Comparison of ENCODE assay signal across 19 mouse cellular contexts in the genomic region with DNA sequence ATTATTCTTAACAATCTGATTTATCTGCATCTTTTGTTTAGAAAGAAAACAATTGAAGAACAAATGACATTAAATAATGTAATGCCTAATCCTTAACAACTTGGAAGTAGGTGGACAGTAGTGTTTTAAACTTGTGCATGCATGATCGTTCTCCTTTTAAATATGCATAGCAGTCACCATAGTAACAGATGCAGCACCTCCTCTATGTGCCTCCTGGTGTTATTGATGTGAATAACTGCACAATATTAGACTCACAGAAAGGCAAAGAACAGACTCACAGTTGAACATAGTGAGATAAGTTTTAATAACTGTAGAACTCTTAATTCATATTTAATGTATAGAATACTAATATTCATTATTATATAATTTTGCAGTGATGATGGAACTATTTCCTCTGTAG. TPM values are rescaled to one million over a fixed set of nuclear protein-coding genes. Genes with fewer than 3 reads are reported as not detected.
DNase-seq lines count a peak whose midpoint lies in the region; ATAC-seq and TF ChIP-seq lines count a peak whose summit lies in the region.
"Had no signal": no experiment of that assay in that cellular context is flagged by ENCODE, and none has a peak within 500 bp of the region (broad histone marks: within the 10 kb centered on the region; RNA-seq: fewer than 3 reads in every experiment).

No protein-coding gene starts in this region.

- no peak overlapping the region for H3K9ac ChIP-seq in intestine, postnatal 0 days (ENCODE audit: low read depth, low read length)
- H3K9ac ChIP-seq in intestine, embryonic 15.5 days: no peak overlapping the region
- no peak overlapping the region for H3K9ac ChIP-seq in forebrain, embryonic 15.5 days (replicated peaks)
- no peak overlapping the region for H3K9ac ChIP-seq in hindbrain, embryonic 15.5 days
- H3K9ac ChIP-seq in midbrain, embryonic 16.5 days (ENCODE audit: low read depth, low read length): no peak overlapping the region

- DNase-seq in cerebellum, postnatal 4 days (ENCODE audit: low spot score in 2 of 2): no peak
- DNase-seq in c-Kit-positive CD71-positive TER-119-positive erythroid progenitor cells, embryonic 14.5 days (ENCODE audit: low spot score): no peak
- DNase-seq: cerebellum, adult 9-10 months; heart, postnatal 10 days; kidney, adult 8-10 months; kidney, postnatal 25 days; lung, adult 2 months; lung, postnatal 36 days; right cerebral cortex, adult 18-20 months; thymus, postnatal 36 days had no signal

- H3K4me1 ChIP-seq in intestine, postnatal 0 days (replicated peaks; ENCODE audit: control insufficient read depth, insufficient read depth, low read length): no peaks in the 10 kb centered on the region
- H3K4me1 ChIP-seq in intestine, embryonic 15.5 days (replicated peaks): no peaks in the 10 kb centered on the region
- H3K4me1 ChIP-seq in forebrain, embryonic 15.5 days: peaks cover 5% of the 10 kb centered on the region
- no peaks in the 10 kb centered on the region for H3K4me1 ChIP-seq in hindbrain, embryonic 15.5 days (replicated peaks)
- H3K4me1 ChIP-seq in midbrain, embryonic 16.5 days (ENCODE audit: control insufficient read depth, insufficient read depth, low read length): no peaks in the 10 kb centered on the region

- H3K4me3 ChIP-seq in intestine, postnatal 0 days (ENCODE audit: low read depth, low read length): no peak overlapping the region
- H3K4me3 ChIP-seq in intestine, embryonic 15.5 days (replicated peaks): no peak overlapping the region
- no peak overlapping the region for H3K4me3 ChIP-seq in forebrain, embryonic 15.5 days
- no peak overlapping the region for H3K4me3 ChIP-seq in hindbrain, embryonic 15.5 days
- no peak overlapping the region for H3K4me3 ChIP-seq in midbrain, embryonic 16.5 days (ENCODE audit: low read depth, low read length)
- H3K4me3 ChIP-seq: limb, embryonic 10.5 days had no signal

- H3K4me2 ChIP-seq in intestine, postnatal 0 days (replicated peaks; ENCODE audit: low read depth): no peak overlapping the region
- no peak overlapping the region for H3K4me2 ChIP-seq in intestine, embryonic 15.5 days (replicated peaks)
- no peak overlapping the region for H3K4me2 ChIP-seq in forebrain, embryonic 15.5 days (replicated peaks)
- no peak overlapping the region for H3K4me2 ChIP-seq in hindbrain, embryonic 15.5 days
- H3K4me2 ChIP-seq in midbrain, embryonic 16.5 days (ENCODE audit: low read length): no peak overlapping the region
- H3K4me2 ChIP-seq: heart, embryonic 11.5 days; liver, embryonic 11.5 days had no signal

- H3K27ac ChIP-seq in intestine, postnatal 0 days (ENCODE audit: low read depth, low read length): no peak overlapping the region
- H3K27ac ChIP-seq in intestine, embryonic 15.5 days: no peak overlapping the region
- no peak overlapping the region for H3K27ac ChIP-seq in forebrain, embryonic 15.5 days (replicated peaks)
- H3K27ac ChIP-seq in hindbrain, embryonic 15.5 days (replicated peaks): no peak overlapping the region
- H3K27ac ChIP-seq in midbrain, embryonic 16.5 days (ENCODE audit: low read length): no peak overlapping the region
- H3K27ac ChIP-seq: limb, embryonic 10.5 days had no signal

- no peaks in the 10 kb centered on the region for H3K27me3 ChIP-seq in intestine, postnatal 0 days (replicated peaks; ENCODE audit: control insufficient read depth, insufficient read depth, low read length)
- H3K27me3 ChIP-seq in intestine, embryonic 15.5 days (replicated peaks): no peaks in the 10 kb centered on the region
- H3K27me3 ChIP-seq in forebrain, embryonic 15.5 days: no peaks in the 10 kb centered on the region
- H3K27me3 ChIP-seq in hindbrain, embryonic 15.5 days: no peaks in the 10 kb centered on the region
- no peaks in the 10 kb centered on the region for H3K27me3 ChIP-seq in midbrain, embryonic 16.5 days (ENCODE audit: control insufficient read depth, insufficient read depth, low read depth, low read length)
- H3K27me3 ChIP-seq: CH12.LX had no signal

- no peaks in the 10 kb centered on the region for H3K9me3 ChIP-seq in intestine, postnatal 0 days (ENCODE audit: control insufficient read depth)
- H3K9me3 ChIP-seq in intestine, embryonic 15.5 days: no peaks in the 10 kb centered on the region
- H3K9me3 ChIP-seq in forebrain, embryonic 15.5 days: no peaks in the 10 kb centered on the region
- no peaks in the 10 kb centered on the region for H3K9me3 ChIP-seq in hindbrain, embryonic 15.5 days
- no peaks in the 10 kb centered on the region for H3K9me3 ChIP-seq in midbrain, embryonic 16.5 days (replicated peaks; ENCODE audit: control insufficient read depth, low read length, poor library complexity, severe bottlenecking)
- H3K9me3 ChIP-seq: limb, embryonic 10.5 days had no signal

- no peaks in the 10 kb centered on the region for H3K36me3 ChIP-seq in intestine, postnatal 0 days (ENCODE audit: control insufficient read depth, insufficient read depth)
- H3K36me3 ChIP-seq in intestine, embryonic 15.5 days: no peaks in the 10 kb centered on the region
- no peaks in the 10 kb centered on the region for H3K36me3 ChIP-seq in forebrain, embryonic 15.5 days
- no peaks in the 10 kb centered on the region for H3K36me3 ChIP-seq in hindbrain, embryonic 15.5 days
- no peaks in the 10 kb centered on the region for H3K36me3 ChIP-seq in midbrain, embryonic 16.5 days (ENCODE audit: control insufficient read depth, insufficient read depth, low read length)
- H3K36me3 ChIP-seq: limb, embryonic 10.5 days had no signal

- TF ChIP-seq CTCF in intestine, postnatal 0 days (IDR thresholded peaks at IDR 0.05; ENCODE audit: low read depth): 0 out of 2 replicates have a peak, but pooled peaks have one; percentile 5

- ATAC-seq in intestine, postnatal 0 days: no peak
- no peak for ATAC-seq in intestine, embryonic 15.5 days
- peak; percentile 65 for ATAC-seq in forebrain, embryonic 15.5 days (replicated peaks)
- ATAC-seq in hindbrain, embryonic 15.5 days (ENCODE audit: low FRiP score, low read depth): 0 out of 2 replicates have a peak, but pooled peaks have one; percentile 73
- peak; percentile 85 for ATAC-seq in midbrain, embryonic 16.5 days

- WGBS in intestine, postnatal 0 days: 78% methylated on average over 1 of the region's 1 CpGs
- 82% methylated on average over 1 of the region's 1 CpGs for WGBS in intestine, embryonic 15.5 days
- 10% methylated on average over 1 of the region's 1 CpGs for WGBS in forebrain, embryonic 15.5 days
- WGBS in hindbrain, embryonic 15.5 days: 8% methylated on average over 1 of the region's 1 CpGs
- 13% methylated on average over 1 of the region's 1 CpGs for WGBS in midbrain, embryonic 16.5 days

RNA-seq across cellular contexts. Expression of a gene that starts 12.6 kb away (rescaled TPM):
- 5.7 and 6.1 TPM in 2 replicates for polyA plus RNA-seq in intestine, postnatal 0 days (2015; fragmentation: Nextera tagmentation; extraction: Ambion mirVana)
- 12.1 and 14.0 TPM in 2 replicates for polyA plus RNA-seq in intestine, embryonic 15.5 days (2015; fragmentation: Nextera tagmentation; extraction: Ambion mirVana)
- polyA plus RNA-seq in forebrain, embryonic 15.5 days (2015; fragmentation: Nextera tagmentation; extraction: Ambion mirVana): 6.8 and 7.0 TPM in 2 replicates
- 5.8 and 6.6 TPM in 2 replicates for polyA plus RNA-seq in hindbrain, embryonic 15.5 days (2015; fragmentation: Nextera tagmentation; extraction: Ambion mirVana)
- polyA plus RNA-seq in midbrain, embryonic 16.5 days (2015; fragmentation: Nextera tagmentation; extraction: Ambion mirVana): 3.7 and 3.9 TPM in 2 replicates

Comparison
In these comparisons a context has a peak if more than half of its experiments do, and no peak if none do; other contexts are left out.
1. ATAC-seq: peak in forebrain, embryonic 15.5 days (single experiment), hindbrain, embryonic 15.5 days (single experiment) and midbrain, embryonic 16.5 days (single experiment); none in intestine, postnatal 0 days (single experiment) and intestine, embryonic 15.5 days (single experiment).